Mouse (Mus musculus): ENCODE data around the gene Rtn3.

Gene Rtn3

GRCm38 (mm10) chr19:7484076-7484475 lies 995 bp upstream of the Rtn3 start:
- no peak for DNase-seq

- DNase-seq: no peak
These were observed 416 bp upstream of the Rtn3 start for GRCm38 (mm10) chr19:7483512-7483882.

DNA sequence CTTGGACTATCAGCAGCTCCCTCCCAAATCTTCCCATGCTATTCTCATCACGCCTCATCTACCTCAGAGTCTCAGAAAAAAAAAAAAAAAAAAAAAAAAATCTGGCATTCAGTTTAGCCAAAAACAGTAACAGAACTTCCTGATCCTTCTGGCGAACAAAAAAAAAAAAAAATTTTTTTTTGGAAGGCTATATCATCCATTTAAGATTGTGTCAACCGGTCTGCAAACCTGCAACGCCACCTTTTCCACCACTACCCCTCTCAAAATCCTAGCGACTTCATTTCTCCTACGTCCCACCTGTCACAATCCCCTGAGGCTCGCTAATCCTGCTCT lies 849 bp downstream of the Rtn3 start:
- DNase-seq: no peak

- DNase-seq: peak; percentile 52
These were observed 1.4 kb downstream of the Rtn3 start for GRCm38 (mm10) chr19:7481541-7482265.

- no peak for DNase-seq
These were observed 3.3 kb downstream of the Rtn3 start for GRCm38 (mm10) chr19:7479751-7480248.

- no peak for DNase-seq
These were observed 12.4 kb downstream of the Rtn3 start for GRCm38 (mm10) chr19:7470643-7471042.

DNA sequence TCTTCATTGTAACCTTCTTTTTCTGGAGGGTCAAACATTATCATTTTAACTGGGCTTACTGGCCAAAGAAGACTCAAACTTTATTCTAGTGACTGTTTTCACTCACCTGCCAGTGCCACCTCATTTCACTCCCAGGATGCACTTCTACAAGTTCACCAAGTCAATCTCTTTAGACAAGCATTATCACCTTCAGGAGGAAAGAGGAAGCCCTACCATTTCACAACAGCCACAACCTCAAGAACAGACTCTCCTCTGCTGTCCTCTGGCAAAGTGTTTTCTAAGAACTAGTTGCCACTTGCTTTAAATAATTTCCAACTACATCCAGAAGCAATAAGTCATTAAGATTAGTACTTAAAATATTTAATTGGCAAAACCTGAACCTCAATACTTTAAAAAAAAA lies 15.2 kb downstream of the Rtn3 start:
- DNase-seq: no peak

DNA sequence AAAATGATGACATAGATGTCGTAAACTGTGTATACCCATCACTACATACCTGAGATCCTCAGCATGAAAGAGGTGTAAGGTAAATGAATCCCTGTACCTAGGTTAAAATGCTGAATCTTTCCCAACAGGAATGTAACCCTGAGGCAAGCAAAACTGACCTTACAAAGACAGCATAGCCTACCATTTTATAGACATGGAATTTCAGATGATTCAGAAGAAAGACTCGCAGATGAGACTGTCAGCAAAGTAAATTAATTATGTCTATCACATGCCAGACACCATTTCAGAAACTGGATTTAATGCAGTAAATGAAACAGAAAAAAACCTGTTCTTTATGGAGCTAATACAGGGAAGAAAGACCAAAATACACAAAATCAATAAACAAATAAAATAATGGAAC lies 23.7 kb downstream of the Rtn3 start:
- DNase-seq: no peak

DNA sequence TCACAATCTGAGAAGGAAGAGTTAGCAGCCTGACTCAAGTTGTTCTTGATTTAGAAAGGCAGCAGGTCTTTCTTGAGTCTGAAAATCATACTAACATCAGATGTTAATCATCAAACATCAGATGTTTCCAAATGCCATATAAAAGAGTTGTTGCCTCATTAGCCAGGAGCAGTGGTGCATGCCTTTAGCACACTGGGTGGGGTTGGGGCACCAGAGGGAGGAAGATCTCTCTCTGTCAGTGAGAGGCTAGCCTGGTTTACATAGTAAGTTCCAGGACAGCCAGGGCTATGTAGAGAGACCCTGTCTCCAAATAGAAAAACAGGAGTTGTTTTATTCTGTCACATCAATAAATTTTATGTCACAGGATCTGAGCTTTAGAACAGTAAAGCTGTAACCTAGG lies 24.2 kb downstream of the Rtn3 start:
- no peak for DNase-seq

DNA sequence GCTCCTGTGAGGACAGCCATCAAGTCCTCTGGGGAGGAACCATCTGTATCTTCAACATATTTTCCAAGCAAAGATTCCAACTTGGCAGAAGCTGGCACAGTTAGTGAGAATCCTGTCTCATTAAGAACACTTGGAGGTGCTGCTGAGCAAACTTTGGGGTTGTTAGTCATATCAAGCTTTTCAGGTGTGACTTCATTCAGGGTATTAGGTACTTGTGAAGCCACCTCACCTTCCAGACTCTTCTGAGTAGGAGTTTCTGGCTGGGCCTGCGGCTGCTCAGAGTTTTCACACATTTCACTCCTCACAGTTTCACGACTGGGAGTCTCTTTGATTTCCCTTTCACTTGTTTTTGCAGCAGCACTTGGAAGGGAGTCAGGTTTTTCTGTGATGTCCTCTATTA lies 26.3 kb downstream of the Rtn3 start:
- DNase-seq: no peak

DNA sequence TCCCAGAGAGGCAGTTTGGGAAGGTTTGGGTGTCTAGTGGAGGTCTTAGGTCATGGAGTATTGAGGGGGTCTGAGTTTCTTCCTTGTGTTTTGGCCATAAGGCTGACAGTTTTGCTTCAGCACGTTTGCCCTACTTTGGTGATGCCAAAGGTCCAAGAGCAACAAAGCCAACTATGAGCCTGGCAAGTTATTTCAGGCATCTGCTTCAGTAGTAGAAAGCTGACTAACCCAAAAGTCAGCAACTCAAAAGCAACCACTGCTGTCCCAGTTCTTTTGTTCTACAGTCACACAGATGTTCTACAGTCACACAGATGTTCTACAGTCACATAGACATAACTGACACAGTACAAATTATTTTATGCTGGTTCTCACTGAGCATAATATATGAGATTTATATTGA lies 37.5 kb downstream of the Rtn3 start:
- DNase-seq: no peak

GRCm38 (mm10) chr19:7445105-7445504 lies 38.0 kb downstream of the Rtn3 start:
- DNase-seq: no peak

DNA sequence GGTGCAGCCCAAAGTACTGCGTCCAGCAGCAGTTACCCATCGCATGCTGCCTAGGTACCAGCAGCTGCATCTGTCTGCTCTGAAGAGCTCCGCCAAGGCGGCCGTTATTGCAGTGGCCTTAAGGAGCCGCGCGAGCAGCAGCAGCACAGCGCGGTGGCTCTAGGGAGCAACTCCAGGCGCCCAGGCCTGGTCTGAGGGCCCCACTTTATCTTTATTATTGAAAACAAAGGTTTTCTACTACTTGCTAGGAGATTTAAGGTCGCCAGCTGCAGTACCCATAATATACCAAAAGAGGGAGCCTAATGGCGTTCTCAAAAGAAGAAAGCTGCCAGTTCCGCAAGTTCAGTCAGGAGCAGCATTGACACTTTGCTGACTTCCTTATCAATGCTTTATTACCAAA lies 41.6 kb downstream of the Rtn3 start:
- peak; percentile 76 for DNase-seq

- no peak for DNase-seq
These were observed 44.8 kb downstream of the Rtn3 start for GRCm38 (mm10) chr19:7438295-7438694.

DNA sequence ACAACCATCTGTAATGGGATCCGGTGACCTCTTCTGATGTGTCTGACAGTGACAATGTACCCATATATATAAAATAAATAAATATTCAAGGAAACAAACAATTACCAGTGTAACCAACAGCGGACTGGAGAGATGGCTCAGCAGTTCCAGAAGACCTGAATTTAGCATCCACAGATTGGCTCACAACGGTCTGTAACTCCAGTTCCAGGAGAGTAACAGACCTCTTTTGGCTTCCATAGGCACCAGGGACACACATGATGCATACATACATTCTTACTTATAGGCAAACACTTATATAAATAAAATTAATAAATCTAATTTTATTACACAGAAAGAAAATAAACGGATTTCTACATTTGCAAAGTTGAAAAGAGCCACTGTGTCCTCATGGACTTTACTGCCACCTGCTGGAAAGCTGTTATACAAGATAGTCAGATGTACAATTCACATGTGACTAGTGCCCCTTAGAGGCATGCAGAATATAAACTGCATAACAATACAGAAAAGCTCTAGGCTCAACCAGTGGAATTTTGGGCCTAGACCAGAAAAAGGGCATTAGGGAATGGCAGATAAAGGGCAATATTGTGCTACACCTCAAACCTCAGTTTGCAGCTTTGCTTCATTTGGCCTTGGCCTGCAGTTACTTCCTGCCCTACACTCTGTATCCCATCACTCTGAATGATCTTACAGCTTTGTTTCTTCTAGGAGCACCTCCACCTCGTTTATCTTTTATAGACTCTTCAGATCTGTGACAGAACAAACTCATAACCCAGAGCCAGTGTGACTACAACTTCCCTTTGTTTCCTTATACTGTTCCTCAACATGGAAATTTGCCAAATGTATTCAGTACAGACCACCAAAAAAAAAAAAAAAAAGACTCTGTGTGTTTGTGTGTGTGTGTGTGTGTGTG lies 46.8 kb downstream of the Rtn3 start:
- peak; percentile 71 for DNase-seq

GRCm38 (mm10) chr19:7434887-7435286 lies 48.2 kb downstream of the Rtn3 start:
- DNase-seq: no peak

GRCm38 (mm10) chr19:7425398-7425775 lies 57.7 kb downstream of the Rtn3 start:
- DNase-seq: no peak

DNA sequence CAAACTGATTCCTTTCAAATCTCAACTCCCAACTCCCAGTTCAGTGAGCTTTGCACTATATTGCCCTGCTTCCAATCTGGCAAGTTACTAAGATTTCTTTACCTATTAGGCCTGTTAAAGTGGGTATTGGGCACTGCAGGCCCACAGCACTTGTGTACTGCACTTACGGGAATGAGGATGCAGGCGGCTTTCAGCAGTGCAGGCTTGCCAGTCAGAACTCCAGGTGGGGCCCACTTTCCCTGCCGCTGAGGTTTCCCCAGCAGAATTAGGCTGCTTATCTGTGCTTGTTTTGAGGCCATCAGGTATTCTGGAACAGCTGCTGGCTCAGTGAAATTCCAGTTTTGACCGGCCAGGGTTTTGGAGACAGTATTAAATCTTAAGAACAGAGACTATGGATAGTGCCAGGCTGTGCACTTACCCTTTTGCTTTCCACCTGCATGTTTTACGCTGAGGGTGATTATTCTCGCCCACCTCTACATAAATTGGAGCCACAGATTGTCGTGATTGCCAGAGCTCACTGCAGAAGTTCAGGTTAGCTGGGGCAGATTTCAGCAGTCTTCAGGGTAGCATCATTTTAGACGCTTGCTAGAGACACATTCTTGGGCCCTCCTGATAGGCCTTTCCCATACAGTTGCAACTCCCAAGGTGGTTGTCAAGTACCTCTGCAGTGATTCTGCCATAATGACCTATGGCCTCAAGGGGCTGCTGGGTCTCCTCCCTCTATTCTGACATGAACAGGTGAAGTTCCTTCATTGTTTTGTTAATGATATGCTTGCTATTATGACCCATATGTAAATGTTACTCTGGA lies 58.3 kb downstream of the Rtn3 start:
- DNase-seq: no peak

- no peak for DNase-seq
These were observed 59.0 kb downstream of the Rtn3 start for GRCm38 (mm10) chr19:7424131-7424530.

GRCm38 (mm10) chr19:7423656-7424030 lies 59.4 kb downstream of the Rtn3 start:
- DNase-seq: no peak

DNA sequence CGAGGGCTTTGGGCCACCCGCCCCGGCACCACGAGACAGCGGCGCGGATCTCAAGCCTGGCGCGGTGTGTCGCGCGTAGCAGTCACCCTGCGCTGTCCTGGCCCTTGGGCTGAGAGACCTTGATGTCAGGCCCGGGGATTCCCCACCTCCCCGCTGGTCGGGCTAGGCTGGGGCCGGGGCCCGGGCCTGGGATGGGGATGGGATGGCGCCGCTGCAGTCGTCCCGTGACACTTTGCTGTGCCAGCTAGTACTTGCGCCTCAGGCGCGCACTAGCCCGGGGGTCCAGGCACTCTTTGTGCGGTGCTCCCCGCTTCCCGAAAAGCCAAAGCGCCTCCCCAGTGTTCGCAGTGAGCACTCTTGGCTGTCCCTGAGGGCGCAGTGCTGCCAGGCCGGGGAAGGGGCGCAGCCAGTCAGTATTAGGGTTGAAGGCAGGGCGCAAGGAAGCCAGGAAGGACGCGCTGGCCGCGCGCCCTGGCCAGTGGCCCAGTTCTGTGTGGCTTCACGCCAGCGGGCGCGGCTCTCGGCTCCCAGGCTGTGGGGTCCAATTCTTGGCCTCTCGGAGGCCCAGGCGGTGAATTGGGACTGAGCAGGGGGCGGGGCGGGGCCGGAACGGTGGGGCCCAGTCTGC lies 59.9 kb downstream of the Rtn3 start:
- DNase-seq: peak; percentile 93

DNA sequence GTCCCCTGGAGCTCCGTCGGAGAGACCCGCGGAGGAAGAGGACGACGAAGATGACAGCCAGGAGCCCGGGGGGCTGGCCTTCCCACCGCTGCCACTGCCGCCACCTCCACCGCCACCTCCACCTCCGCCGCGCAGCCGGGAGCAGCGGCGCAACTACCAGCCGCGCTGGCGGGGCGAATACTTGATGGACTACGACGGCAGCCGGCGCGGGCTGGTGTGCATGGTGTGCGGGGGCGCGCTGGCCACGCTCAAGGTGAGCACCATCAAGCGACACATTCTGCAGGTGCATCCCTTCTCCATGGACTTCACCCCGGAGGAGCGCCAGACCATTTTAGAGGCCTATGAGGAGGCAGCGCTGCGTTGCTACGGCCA lies 60.4 kb downstream of the Rtn3 start:
- peak; percentile 50 for DNase-seq

Data from kidney, postnatal 10 days (tissue).